Mouse (Mus musculus) hindbrain, postnatal 0 days (tissue): ENCODE measurements around the gene Dmrt1. TPM values are rescaled to one million over a fixed set of nuclear protein-coding genes. Genes with fewer than 3 reads are reported as not detected.
A peak's percentile ranks its signal among the peaks of the same experiment; 100 is the strongest.

Source experiments
- ATAC-seq: fragments of 200-750 bp; cut with Nextera tagmentation; 2 replicates; pipeline ENCODE4 v1.8.0; 2017; ENCODE audit warnings: mild to moderate bottlenecking, moderate TSS enrichment, moderate library complexity
- DNase-seq: peaks from one replicate; pipeline ENCODE4 v3.0.0-alpha.2; 2015; ENCODE audit warnings: low spot score
- H3K27ac ChIP-seq: fragments of 300-500 bp; sonication (generic); 2 replicates; pipeline ENCODE4 v1.5.1; 2014; ENCODE audit warnings: mild to moderate bottlenecking
- H3K27me3 ChIP-seq: fragments of 300-500 bp; sonication (generic); 2 replicates; pipeline ENCODE4 v1.6.1; 2014; ENCODE audit warnings: low read length, mixed read lengths; ENCODE audit not compliant: insufficient read depth
- H3K36me3 ChIP-seq: fragments of 300-500 bp; sonication (generic); 2 replicates; pipeline ENCODE4 v1.6.1; 2014; ENCODE audit warnings: low read length, mixed read lengths; ENCODE audit not compliant: insufficient read depth
- H3K4me1 ChIP-seq: fragments of 300-500 bp; sonication (generic); 2 replicates; pipeline ENCODE4 v1.6.1; 2014; ENCODE audit warnings: antibody characterized with exemption, low read length, mixed read lengths; ENCODE audit not compliant: insufficient read depth
- H3K4me2 ChIP-seq: fragments of 300-500 bp; sonication (generic); 2 replicates; pipeline ENCODE4 v1.6.1; 2014; ENCODE audit warnings: low read depth, mild to moderate bottlenecking, low read length, moderate library complexity, mixed read lengths
- H3K4me3 ChIP-seq: fragments of 300-500 bp; sonication (generic); 2 replicates; pipeline ENCODE4 v1.5.1; 2014; ENCODE audit warnings: low read length
- H3K9ac ChIP-seq: fragments of 300-500 bp; sonication (generic); replicated peaks from 2 replicates; pipeline ENCODE4 v1.6.1; 2014; ENCODE audit warnings: mild to moderate bottlenecking, low read length, moderate library complexity, mixed read lengths
- H3K9me3 ChIP-seq: fragments of 300-500 bp; sonication (generic); 2 replicates; pipeline ENCODE4 v1.6.1; 2016; ENCODE audit warnings: low read length, mixed read lengths
- CTCF ChIP-seq: IDR thresholded peaks from 2 replicates; pipeline ENCODE4 v1.5.1; 2016; ENCODE audit warnings: antibody characterized with exemption, control low read depth, low read depth
- WGBS: fragments of 180-500 bp; shearing (Covaris S2); extraction: QIAGEN DNeasy Blood & Tissue Kit; methylation state at CpG from one replicate; pipeline ENCODE4 v1.1.7; 2014; 5-methylcytosine and 5-hydroxymethylcytosine counted together
- polyA plus RNA-seq: library from polyadenylated mRNA; unstranded; fragments of >200 nt; fragmentation: Nextera tagmentation; extraction: Ambion mirVana; gene quantifications from 2 replicates; pipeline ENCODE4 v1.2.1, GENCODE M21; 2015
- total RNA-seq: library from RNA; depleted of rRNA; stranded (reverse); fragments of >200 nt; gene quantifications from 2 replicates; pipeline ENCODE4 v1.2.3, GENCODE M21; 2014

Gene Dmrt1
- total and polyA plus RNA-seq, 2 experiments from 2014 or later = not detected

GRCm38 (mm10) chr19:25486561-25486960 lies 18.9 kb upstream of the Dmrt1 start:
- H3K4me3 ChIP-seq = no peak overlapping the region
- TF ChIP-seq CTCF = no peak
- H3K9ac ChIP-seq = no peak overlapping the region
- 17% methylated on average over 14 of the region's 14 CpGs for WGBS
- ATAC-seq (no peak), DNase-seq (no peak)
- H3K27ac ChIP-seq = no peak overlapping the region
- H3K4me2 ChIP-seq = no peak overlapping the region
- H3K9me3 ChIP-seq = no peaks in the 10 kb centered on the region
- H3K4me1 ChIP-seq = no peaks in the 10 kb centered on the region
- H3K27me3 ChIP-seq = peaks cover 6% of the 10 kb centered on the region; the same call in 1 of the 2 replicates
- H3K36me3 ChIP-seq = no peaks in the 10 kb centered on the region

- ATAC-seq = no peak
- DNase-seq = no peak
- H3K4me3 ChIP-seq = no peak overlapping the region
- no peaks in the 10 kb centered on the region for H3K4me1 ChIP-seq
- 51% methylated on average over 1 of the region's 1 CpGs for WGBS
- no peaks in the 10 kb centered on the region for H3K36me3 ChIP-seq
- H3K4me2 ChIP-seq = no peak overlapping the region
- H3K9ac ChIP-seq = no peak overlapping the region
- TF ChIP-seq CTCF = no peak
- H3K27me3 ChIP-seq = peaks cover 6% of the 10 kb centered on the region; the same call in 1 of the 2 replicates
- no peak overlapping the region for H3K27ac ChIP-seq
- H3K9me3 ChIP-seq = no peaks in the 10 kb centered on the region
Observed at GRCm38 (mm10) chr19:25487350-25487749, 18.1 kb upstream of the Dmrt1 start.

- no peak overlapping the region for H3K4me2 ChIP-seq
- WGBS = 22% methylated on average over 2 of the region's 2 CpGs
Observed at GRCm38 (mm10) chr19:25488546-25488945, 16.9 kb upstream of the Dmrt1 start.

GRCm38 (mm10) chr19:25489546-25489945 lies 15.9 kb upstream of the Dmrt1 start:
- Histone ChIP-seq H3K4me1 (no peaks in the 10 kb centered on the region), H3K9ac (no peak overlapping the region), H3K27ac (no peak overlapping the region), H3K4me2 (no peak overlapping the region), H3K36me3 (no peaks in the 10 kb centered on the region), H3K9me3 (no peaks in the 10 kb centered on the region), H3K4me3 (no peak overlapping the region), H3K27me3 (peaks cover 6% of the 10 kb centered on the region; the same call in 1 of the 2 replicates)
- no peak for TF ChIP-seq CTCF
- DNase-seq (no peak), ATAC-seq (no peak)
- WGBS = 55% methylated on average over 2 of the region's 2 CpGs

More at GRCm38 (mm10) chr19:25488546-25488945, 16.9 kb upstream of the Dmrt1 start:
- H3K36me3 ChIP-seq = no peaks in the 10 kb centered on the region
- TF ChIP-seq CTCF = no peak
- no peak for ATAC-seq
- peaks cover 6% of the 10 kb centered on the region; the same call in 1 of the 2 replicates for H3K27me3 ChIP-seq
- H3K9me3 ChIP-seq = no peaks in the 10 kb centered on the region
- no peak overlapping the region for H3K27ac ChIP-seq
- no peak overlapping the region for H3K4me3 ChIP-seq
- no peak for DNase-seq
- no peak overlapping the region for H3K9ac ChIP-seq
- no peaks in the 10 kb centered on the region for H3K4me1 ChIP-seq

GRCm38 (mm10) chr19:25497434-25497833 lies 8.0 kb upstream of the Dmrt1 start:
- H3K9ac ChIP-seq = no peak overlapping the region
- H3K4me2 ChIP-seq = no peak overlapping the region
- H3K4me1 ChIP-seq = no peaks in the 10 kb centered on the region
- no peak overlapping the region for H3K4me3 ChIP-seq
- H3K36me3 ChIP-seq = no peaks in the 10 kb centered on the region
- H3K27ac ChIP-seq = no peak overlapping the region
- no peak for TF ChIP-seq CTCF
- H3K27me3 ChIP-seq = no peaks in the 10 kb centered on the region
- H3K9me3 ChIP-seq = no peaks in the 10 kb centered on the region
- WGBS = 62% methylated on average over 6 of the region's 6 CpGs
- DNase-seq = no peak
- ATAC-seq = no peak

- H3K9ac ChIP-seq = no peak overlapping the region
- H3K27ac ChIP-seq = no peak overlapping the region
- TF ChIP-seq CTCF = no peak
- no peaks in the 10 kb centered on the region for H3K4me1 ChIP-seq
- ATAC-seq (no peak), DNase-seq (no peak)
- H3K4me3 ChIP-seq = no peak overlapping the region
- H3K9me3 ChIP-seq = no peaks in the 10 kb centered on the region
- H3K27me3 ChIP-seq = peaks cover 51% of the 10 kb centered on the region
- WGBS = 38% methylated on average over 10 of the region's 10 CpGs
- no peaks in the 10 kb centered on the region for H3K36me3 ChIP-seq
- H3K4me2 ChIP-seq = no peak overlapping the region
Observed at GRCm38 (mm10) chr19:25504878-25505277, 540 bp upstream of the Dmrt1 start.

- ATAC-seq = no peak
- H3K4me3 ChIP-seq = peak overlapping the region; percentile 27
- H3K27me3 ChIP-seq = peaks cover 51% of the 10 kb centered on the region
- no peaks in the 10 kb centered on the region for H3K4me1 ChIP-seq
- H3K9me3 ChIP-seq = no peaks in the 10 kb centered on the region
- H3K36me3 ChIP-seq = no peaks in the 10 kb centered on the region
- H3K4me2 ChIP-seq = peak overlapping the region; percentile 41
- no peak overlapping the region for H3K27ac ChIP-seq
- no peak for DNase-seq
- 2% methylated on average over 23 of the region's 23 CpGs for WGBS
- no peak overlapping the region for H3K9ac ChIP-seq
- no peak for TF ChIP-seq CTCF
Observed at GRCm38 (mm10) chr19:25506616-25507015, 1.2 kb downstream of the Dmrt1 start.
